Mouse (Mus musculus) heart, postnatal 14 days (tissue): ENCODE results near the gene Abhd4. TPM values are rescaled to one million over a fixed set of nuclear protein-coding genes. Genes with fewer than 3 reads are reported as not detected.
"Not testable (repeated sequence)": the region's sequence is repeated elsewhere in the genome, so short reads cannot be mapped to it uniquely, and the experiment has no call there.

ENCODE experiments used
- DNase-seq, 2 experiments: peaks; one replicate each; pipeline ENCODE4 v3.0.0; 2021 to 2022
- intact Hi-C: fragments of 180-260 bp; cut with DNase I; formaldehyde crosslinking; loops from one replicate; pipeline ENCODE4 v1.15.1; 2025
- total RNA-seq, 2 experiments: library from RNA; stranded (reverse); gene quantifications; 2 replicates each; pipeline ENCODE4 v1.2.3; 2021

Abhd4 gene
- total RNA-seq, 2 experiments from 2014 or later: 46.7 to 50.7 TPM

DNA sequence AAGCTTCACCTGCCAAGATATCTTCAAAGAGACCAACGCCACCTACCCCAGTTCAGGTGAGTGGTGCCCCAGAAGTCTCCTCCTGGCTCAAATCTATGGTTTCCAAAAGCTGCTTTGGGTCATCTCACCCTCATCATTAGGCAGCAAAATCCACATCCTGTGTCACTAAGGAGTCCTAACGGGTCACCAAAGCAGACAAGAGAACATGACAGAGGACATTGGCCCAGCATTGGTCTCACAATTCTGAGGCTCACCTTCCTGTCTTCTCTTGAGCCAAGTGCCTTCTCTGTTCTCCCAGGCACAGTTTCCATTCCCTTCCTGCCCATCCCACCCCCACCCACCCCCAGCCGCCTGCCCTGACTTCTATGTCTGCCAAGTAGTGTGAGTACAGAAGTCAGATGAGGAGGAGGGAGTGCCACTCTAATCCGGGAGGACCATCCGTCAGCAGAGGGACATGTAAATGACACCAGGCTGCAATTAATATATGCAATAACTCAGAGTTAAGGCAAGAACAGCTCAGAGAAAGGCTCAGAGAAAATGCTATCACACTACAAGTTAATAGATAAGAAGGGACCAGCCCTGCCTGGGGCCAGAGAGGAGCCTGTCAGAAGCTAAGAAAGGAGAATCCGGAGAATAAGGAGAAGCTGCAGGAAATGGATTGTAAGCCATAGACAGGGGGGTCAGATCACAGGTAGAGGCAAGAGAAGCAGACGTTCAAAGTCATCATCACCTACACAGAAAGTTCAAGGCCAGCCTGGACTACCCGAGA is 33.1 kb upstream of the Abhd4 start:
- intact Hi-C loops: no loop called here
- no peak for DNase-seq

DNA sequence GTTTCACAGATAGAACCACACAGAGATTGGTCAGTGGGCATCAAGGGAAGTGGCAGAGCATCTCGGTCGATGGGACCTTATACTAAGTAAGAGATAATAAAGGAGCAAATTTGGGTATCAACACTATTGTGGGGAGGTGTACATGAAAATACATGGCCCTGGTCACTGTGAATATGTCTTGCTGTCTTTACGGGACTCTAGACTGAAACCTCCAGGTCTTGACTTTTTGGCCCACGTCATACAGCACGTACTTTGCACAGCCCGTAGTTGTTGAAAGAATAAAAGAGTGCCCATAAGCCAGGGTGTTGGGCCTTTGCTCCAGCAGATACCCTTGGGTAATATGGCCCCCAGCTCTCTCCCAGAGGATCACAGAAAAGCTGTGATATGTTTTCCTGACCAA is 32.3 kb upstream of the Abhd4 start:
- intact Hi-C loops: no loop called here
- DNase-seq: no peak

- intact Hi-C loops: no loop called here
- no peak for DNase-seq
Measured at GRCm38 (mm10) chr14:54222289-54222727, 31.7 kb upstream of the Abhd4 start.

DNA sequence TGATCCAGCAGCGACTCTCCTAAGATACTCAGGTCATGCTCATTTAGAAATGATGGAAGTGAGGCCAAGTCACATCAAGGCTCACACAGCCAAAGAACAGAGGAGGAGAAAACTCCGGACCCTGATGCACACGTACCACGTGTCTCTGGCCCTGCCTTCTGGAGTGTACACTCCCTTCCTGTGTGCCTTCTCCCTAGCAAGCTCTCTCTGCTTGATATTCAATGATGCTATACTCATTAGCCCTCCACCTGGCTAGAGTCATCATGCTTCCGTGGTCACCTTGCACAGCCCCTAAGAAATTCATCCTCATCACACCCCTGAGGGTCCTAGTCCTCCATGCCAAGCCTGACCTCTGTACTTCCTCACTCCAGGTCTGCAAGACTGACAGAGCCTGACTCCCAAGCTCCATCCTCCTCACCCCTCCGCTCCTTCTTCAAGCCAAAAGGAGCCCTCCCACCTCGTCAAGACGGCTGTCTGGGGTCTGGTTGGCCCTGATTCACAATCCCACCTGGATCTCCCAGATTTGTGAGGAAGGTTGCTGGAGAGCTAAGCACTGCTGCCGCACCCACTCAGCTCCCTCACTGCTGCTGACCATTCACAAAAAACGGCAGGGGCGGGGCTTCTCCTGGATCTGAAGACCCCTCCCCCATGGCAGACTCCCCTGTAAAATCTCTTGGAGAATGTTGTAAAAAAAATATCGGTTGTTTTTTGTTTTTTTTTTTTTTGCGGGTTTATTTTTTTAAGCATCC is 30.5 kb upstream of the Abhd4 start:
- no peak for DNase-seq
- intact Hi-C loops: no loop called here

- intact Hi-C loops: no loop called here
Measured at GRCm38 (mm10) chr14:54224064-54224417, 29.9 kb upstream of the Abhd4 start.

GRCm38 (mm10) chr14:54224484-54225467 is 29.2 kb upstream of the Abhd4 start:
- peak in 1 of 2 experiments; percentile 32 for DNase-seq
- intact Hi-C loops: loop anchor here (5.0 kb wide), 1 partner anchor 353 kb away; the partner anchor contains the start of gene Ajuba

More at GRCm38 (mm10) chr14:54224064-54224417, 29.9 kb upstream of the Abhd4 start:
- DNase-seq: no peak

GRCm38 (mm10) chr14:54225725-54226124 is 28.3 kb upstream of the Abhd4 start:
- intact Hi-C loops: loop anchor here (2.0 to 5.0 kb wide), 2 partner anchors 161 to 352 kb away; partner anchors contain the start of gene Ajuba
- no peak for DNase-seq

DNA sequence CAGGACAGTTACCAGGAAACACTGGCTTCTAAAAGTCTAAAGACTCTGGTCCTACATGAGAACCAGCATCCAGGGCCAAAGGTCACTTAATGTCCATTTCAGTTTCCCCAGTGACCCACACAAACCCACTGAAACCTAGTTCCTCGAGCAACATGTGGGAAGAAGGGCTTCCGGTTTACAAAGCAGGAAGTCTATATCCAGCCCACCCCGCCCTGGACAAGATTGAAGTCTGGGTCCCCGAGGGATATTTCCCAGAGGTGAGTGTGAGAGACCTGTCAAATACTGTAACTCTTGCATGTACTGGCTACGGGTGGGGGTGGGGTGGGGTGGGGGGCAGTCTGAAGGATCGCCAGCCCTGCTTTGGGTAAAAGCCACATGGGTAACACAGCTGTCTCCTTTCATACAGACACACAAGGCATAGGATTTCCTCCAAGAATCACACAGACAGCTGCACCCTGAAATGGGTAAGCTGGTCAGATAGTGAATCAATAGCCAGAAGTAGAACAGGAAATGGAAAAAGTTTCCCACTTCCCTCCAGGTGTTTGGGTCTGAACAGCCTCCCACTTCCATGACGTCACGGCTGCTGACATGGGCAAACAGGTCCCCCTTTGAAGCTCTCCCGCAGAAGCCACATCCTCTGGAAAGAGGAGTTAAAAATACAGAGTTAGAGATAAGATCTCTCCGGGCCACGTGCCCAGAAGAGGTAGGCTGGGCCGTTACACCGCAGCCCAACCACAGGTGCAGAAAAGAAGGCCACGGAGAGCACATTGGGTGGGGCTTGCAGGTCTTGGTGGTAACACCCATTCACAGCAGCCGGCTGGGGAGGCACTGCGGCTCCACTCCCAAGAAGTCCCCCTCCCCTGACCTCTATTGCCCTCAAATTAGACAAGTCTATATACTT is 26.8 kb upstream of the Abhd4 start:
- intact Hi-C loops: loop anchor here (2.0 to 5.0 kb wide), 2 partner anchors 162 to 350 kb away; partner anchors contain the start of gene Ajuba
- DNase-seq: peak; percentile 48 to 64

- intact Hi-C loops: loop anchor here (1.0 to 5.0 kb wide), 5 partner anchors 163 to 415 kb away; partner anchors contain the start of gene Ajuba
Measured at GRCm38 (mm10) chr14:54227911-54228451, 26.0 kb upstream of the Abhd4 start.

DNA sequence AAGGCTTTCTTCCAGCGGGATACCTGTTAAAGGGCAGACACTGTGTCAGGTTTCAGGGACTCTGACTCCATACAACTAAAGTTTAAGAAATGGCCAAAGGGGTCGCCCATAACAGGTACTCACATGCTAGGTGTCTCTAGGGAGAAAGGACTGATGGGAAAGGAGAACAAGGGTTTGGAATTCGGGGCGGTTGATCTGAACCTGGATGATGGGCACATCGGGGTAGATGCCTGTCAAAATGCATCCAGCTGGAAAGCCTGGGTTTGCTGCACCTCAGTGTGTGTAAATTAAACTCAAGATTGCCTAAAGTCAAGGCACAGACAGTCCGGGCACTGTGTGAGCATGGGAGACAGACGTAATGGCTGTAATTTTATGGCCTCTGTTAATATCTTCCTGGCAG is 25.5 kb upstream of the Abhd4 start:
- intact Hi-C loops: loop anchor here (1.0 to 5.0 kb wide), 4 partner anchors 221 to 414 kb away; partner anchors contain the start of gene Ajuba
- DNase-seq: no peak

More at GRCm38 (mm10) chr14:54227911-54228451, 26.0 kb upstream of the Abhd4 start:
- peak; percentile 73 to 81 for DNase-seq

- no peak for DNase-seq
- intact Hi-C loops: loop anchor here (1.0 to 5.0 kb wide), 4 partner anchors 220 to 414 kb away; partner anchors contain the start of gene Ajuba
Measured at GRCm38 (mm10) chr14:54228933-54229713, 24.9 kb upstream of the Abhd4 start.

- not testable (repeated sequence) for DNase-seq
- intact Hi-C loops: loop anchor here (2.0 to 5.0 kb wide), 2 partner anchors 347 to 413 kb away; partner anchors contain the start of gene Ajuba
Measured at GRCm38 (mm10) chr14:54229849-54230248, 24.1 kb upstream of the Abhd4 start.

GRCm38 (mm10) chr14:54230638-54231150 is 23.3 kb upstream of the Abhd4 start:
- DNase-seq: no peak
- intact Hi-C loops: loop anchor here (1.0 kb wide), 1 partner anchor 182 kb away; no protein-coding TSS in a partner anchor

DNA sequence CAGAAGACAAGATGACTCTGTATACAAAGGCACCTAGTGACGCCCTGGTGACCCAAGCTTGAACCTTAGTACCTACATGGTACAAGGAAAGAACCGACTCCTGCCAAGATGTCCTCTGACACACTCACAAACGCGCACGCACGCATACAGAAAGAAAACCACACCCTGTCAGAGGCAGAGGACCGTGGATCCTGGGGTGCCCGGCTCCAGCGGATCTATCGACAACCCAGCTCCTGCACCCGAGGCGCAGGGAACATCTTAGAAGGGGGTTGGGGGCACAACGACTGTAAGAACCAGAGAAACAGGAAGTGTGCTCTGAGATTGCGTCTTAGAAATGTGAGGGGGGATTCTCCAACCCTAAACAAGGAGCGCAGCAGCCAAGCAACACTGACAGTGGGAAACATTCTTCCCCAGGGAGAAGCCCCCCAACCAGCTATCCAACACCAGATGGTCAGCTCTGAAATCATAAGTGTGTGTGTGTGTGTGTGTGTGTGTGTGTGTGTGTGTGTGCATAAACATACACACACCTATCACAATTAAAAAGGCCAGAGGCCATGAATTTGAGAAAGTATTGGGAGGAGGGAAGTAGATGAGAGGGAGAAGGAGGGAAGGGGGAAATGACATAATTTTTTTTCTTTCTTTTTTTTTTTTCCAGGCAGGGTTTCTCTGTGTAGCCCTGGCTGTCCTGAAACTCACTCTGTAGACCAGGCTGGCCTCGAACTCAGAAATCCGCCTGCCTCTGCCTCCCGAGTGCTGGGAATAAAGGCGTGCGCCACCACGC is 22.6 kb upstream of the Abhd4 start:
- no peak for DNase-seq
- intact Hi-C loops: loop anchor here (1.0 kb wide), 1 partner anchor 181 kb away; no protein-coding TSS in a partner anchor

DNA sequence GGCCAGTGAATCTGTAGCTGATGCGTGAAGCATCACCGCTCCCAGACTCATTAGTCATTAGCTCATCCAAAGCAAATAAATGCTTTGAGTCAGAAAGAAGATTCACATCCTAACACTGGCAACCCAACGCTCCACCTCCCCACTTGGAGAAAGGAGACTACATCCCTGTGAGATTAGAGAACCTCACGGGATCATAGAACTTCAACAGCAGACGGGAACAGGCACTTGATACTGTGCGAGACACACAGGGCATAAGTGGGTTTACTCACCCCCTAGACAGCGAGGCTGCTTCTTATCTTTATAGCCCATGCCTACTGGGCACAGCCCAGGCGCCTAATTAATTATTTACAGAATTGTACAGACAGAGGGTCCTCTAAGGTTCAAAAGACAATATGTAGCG is 21.8 kb upstream of the Abhd4 start:
- DNase-seq: no peak
- intact Hi-C loops: no loop called here

GRCm38 (mm10) chr14:54232811-54233558 is 21.0 kb upstream of the Abhd4 start:
- intact Hi-C loops: no loop called here
- DNase-seq: peak; percentile 43 to 56
